Mouse (Mus musculus): Measurements from ENCODE around the gene Col18a1.
A peak's percentile ranks its signal among the peaks of the same experiment; 100 is the strongest.

Col18a1 gene

GRCm38 (mm10) chr10:77180110-77180509 lies 13.8 kb upstream of the Col18a1 start:
- DNase-seq: no peak

GRCm38 (mm10) chr10:77178691-77179090 lies 12.3 kb upstream of the Col18a1 start:
- DNase-seq: no peak

GRCm38 (mm10) chr10:77170400-77170799 lies 4.1 kb upstream of the Col18a1 start:
- DNase-seq: no peak

- DNase-seq: peak; percentile 39 to 49
These were observed 916 bp downstream of the Col18a1 start for GRCm38 (mm10) chr10:77165318-77165945.

- peak in 1 of 2 experiments; percentile 12 for DNase-seq
These were observed 1.8 kb downstream of the Col18a1 start for GRCm38 (mm10) chr10:77164437-77165052.

GRCm38 (mm10) chr10:77164041-77164436 lies 2.3 kb downstream of the Col18a1 start:
- no peak for DNase-seq

- DNase-seq: no peak
These were observed 2.9 kb downstream of the Col18a1 start for GRCm38 (mm10) chr10:77163392-77163977.

GRCm38 (mm10) chr10:77159573-77159972 lies 6.8 kb downstream of the Col18a1 start:
- DNase-seq: no peak

GRCm38 (mm10) chr10:77158948-77159347 lies 7.4 kb downstream of the Col18a1 start:
- no peak for DNase-seq

- no peak for DNase-seq
These were observed 8.9 kb downstream of the Col18a1 start for GRCm38 (mm10) chr10:77157245-77158019.

GRCm38 (mm10) chr10:77152178-77152621 lies 14.1 kb downstream of the Col18a1 start:
- DNase-seq: no peak

GRCm38 (mm10) chr10:77151551-77152002 lies 14.8 kb downstream of the Col18a1 start:
- DNase-seq: no peak

GRCm38 (mm10) chr10:77150947-77151521 lies 15.3 kb downstream of the Col18a1 start:
- DNase-seq: peak in 1 of 2 experiments; percentile 45

GRCm38 (mm10) chr10:77150016-77150415 lies 16.3 kb downstream of the Col18a1 start:
- DNase-seq: peak; percentile 50 to 63

GRCm38 (mm10) chr10:77147545-77147944 lies 18.8 kb downstream of the Col18a1 start:
- DNase-seq: no peak

- peak; percentile 73 to 76 for DNase-seq
These were observed 19.4 kb downstream of the Col18a1 start for GRCm38 (mm10) chr10:77146901-77147463.

GRCm38 (mm10) chr10:77145946-77146345 lies 20.4 kb downstream of the Col18a1 start:
- DNase-seq: no peak

GRCm38 (mm10) chr10:77144372-77144771 lies 22.0 kb downstream of the Col18a1 start:
- DNase-seq: peak; percentile 32 to 51

GRCm38 (mm10) chr10:77142328-77142727 lies 24.0 kb downstream of the Col18a1 start:
- DNase-seq: peak; percentile 47 to 54

GRCm38 (mm10) chr10:77138304-77138703 lies 28.0 kb downstream of the Col18a1 start:
- DNase-seq: no peak

- DNase-seq: no peak
These were observed 30.1 kb downstream of the Col18a1 start for GRCm38 (mm10) chr10:77136205-77136604.

GRCm38 (mm10) chr10:77135274-77135829 lies 31.0 kb downstream of the Col18a1 start:
- no peak for DNase-seq
